Mouse (Mus musculus) hindbrain, embryonic 14.5 days (tissue): ENCODE results near the gene Acyp2. TPM values are rescaled to one million over a fixed set of nuclear protein-coding genes. Genes with fewer than 3 reads are reported as not detected.

Experiments used
- ATAC-seq: fragments of 200-750 bp; cut with Nextera tagmentation; 2 replicates; pipeline ENCODE4 v1.8.0; 2017; ENCODE audit warnings: moderate number of reproducible peaks, mild to moderate bottlenecking, moderate TSS enrichment, moderate library complexity; ENCODE audit not compliant: low FRiP score
- DNase-seq: peaks from one replicate; pipeline ENCODE4 v3.0.0-alpha.2; 2015; ENCODE audit warnings: low spot score
- H3K27ac ChIP-seq: fragments of 300-500 bp; sonication (generic); 2 replicates; pipeline ENCODE4 v1.5.1; 2014; ENCODE audit warnings: mild to moderate bottlenecking, moderate library complexity
- H3K27me3 ChIP-seq: fragments of 300-500 bp; sonication (generic); 2 replicates; pipeline ENCODE4 v1.6.1; 2014; ENCODE audit warnings: mild to moderate bottlenecking, low read length, mixed read lengths; ENCODE audit not compliant: control insufficient read depth, insufficient read depth
- H3K36me3 ChIP-seq: fragments of 300-500 bp; sonication (generic); replicated peaks from 2 replicates; pipeline ENCODE4 v1.6.1; 2014; ENCODE audit not compliant: control insufficient read depth, insufficient read depth
- H3K4me1 ChIP-seq: fragments of 300-500 bp; sonication (generic); replicated peaks from 2 replicates; pipeline ENCODE4 v1.6.1; 2014; ENCODE audit warnings: antibody characterized with exemption, low read length, mixed read lengths; ENCODE audit not compliant: control insufficient read depth, insufficient read depth
- H3K4me2 ChIP-seq: fragments of 300-500 bp; sonication (generic); replicated peaks from 2 replicates; pipeline ENCODE4 v1.6.1; 2014; ENCODE audit warnings: mild to moderate bottlenecking, moderate library complexity
- H3K4me3 ChIP-seq: fragments of 300-500 bp; sonication (generic); replicated peaks from 2 replicates; pipeline ENCODE4 v1.5.1; 2014; ENCODE audit warnings: mild to moderate bottlenecking, low read length
- H3K9ac ChIP-seq: fragments of 300-500 bp; sonication (generic); 2 replicates; pipeline ENCODE4 v1.6.1; 2014
- H3K9me3 ChIP-seq: fragments of 300-500 bp; sonication (generic); 2 replicates; pipeline ENCODE4 v1.6.1; 2016; ENCODE audit warnings: low read length; ENCODE audit not compliant: control insufficient read depth
- WGBS: fragments of 180-500 bp; shearing (Covaris S2); extraction: QIAGEN DNeasy Blood & Tissue Kit; methylation state at CpG from one replicate; pipeline ENCODE4 v1.1.7; 2014; 5-methylcytosine and 5-hydroxymethylcytosine counted together
- polyA plus RNA-seq: library from polyadenylated mRNA; unstranded; fragments of >200 nt; fragmentation: Nextera tagmentation; extraction: Ambion mirVana; gene quantifications from 2 replicates; pipeline ENCODE4 v1.2.1, GENCODE M21; 2014

Acyp2 gene
- polyA plus RNA-seq, 1 experiment from 2014 or later = 32.2 TPM

DNA sequence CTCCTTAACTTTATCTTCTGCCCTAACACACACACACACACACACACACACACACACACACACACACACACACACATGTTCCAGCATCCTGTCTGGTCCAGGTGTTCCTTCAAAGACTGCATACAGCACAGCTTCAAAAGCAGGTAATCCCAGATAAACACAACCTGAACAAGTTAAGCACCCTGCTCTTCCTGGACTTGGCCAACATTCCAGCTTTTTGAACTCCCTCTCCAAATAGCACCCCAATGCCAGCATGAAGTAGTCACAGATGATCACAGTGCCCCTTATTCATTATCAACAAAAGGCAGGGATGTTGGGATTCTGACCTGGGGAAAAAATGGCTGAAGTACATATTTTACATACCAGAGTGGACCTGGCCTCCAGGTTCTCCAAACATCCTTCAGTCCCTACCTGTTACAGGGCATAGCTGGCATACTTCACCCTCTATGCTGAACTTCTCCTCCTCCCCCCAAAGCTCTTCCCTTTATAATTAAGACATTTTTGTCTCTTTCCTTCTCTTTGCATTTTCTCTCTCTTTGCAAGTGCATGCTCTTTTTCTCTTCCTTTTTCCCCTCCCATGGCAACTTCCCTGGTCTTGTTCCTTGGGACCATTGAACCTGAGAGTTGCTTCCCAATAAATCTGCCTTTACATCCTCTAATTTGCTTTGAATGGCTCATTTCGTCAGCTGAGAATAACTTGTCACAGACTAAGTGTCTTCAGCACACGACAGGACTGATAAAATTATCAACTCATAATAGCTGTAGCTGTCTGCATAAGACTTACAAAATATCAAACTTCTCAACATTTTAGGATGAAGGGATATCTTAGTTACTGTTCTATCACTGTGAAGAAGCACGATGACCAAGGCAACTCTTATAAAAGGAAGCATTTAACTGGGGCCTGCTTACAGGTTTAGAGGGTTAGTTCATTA is 41.5 kb downstream of the Acyp2 start:
- Histone ChIP-seq H3K36me3 (no peaks in the 10 kb centered on the region), H3K27ac (no peak overlapping the region), H3K4me2 (no peak overlapping the region), H3K9ac (no peak overlapping the region), H3K27me3 (no peaks in the 10 kb centered on the region), H3K4me3 (no peak overlapping the region), H3K4me1 (no peaks in the 10 kb centered on the region), H3K9me3 (no peaks in the 10 kb centered on the region)
- WGBS = 85% methylated on average over 3 of the region's 3 CpGs
- ATAC-seq (no peak), DNase-seq (no peak)

DNA sequence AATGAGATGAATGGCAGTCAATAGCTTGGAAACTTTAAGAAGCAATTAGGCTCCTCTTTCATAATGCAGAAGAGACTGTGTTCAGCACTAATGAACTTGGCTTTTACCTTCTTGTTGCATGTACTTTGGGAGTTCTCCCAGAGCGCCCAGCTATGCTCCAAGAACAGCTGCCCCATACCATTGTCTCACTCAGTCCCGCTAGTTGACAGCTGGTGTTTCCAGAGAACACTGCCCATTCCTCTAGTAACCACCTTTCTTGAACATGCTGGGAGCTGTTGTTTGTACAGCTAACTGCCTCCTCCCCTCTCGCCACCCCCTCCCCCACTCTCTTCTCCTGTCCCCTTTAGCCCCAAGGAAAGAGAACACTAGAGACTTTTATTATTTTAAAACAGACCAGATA is 52.1 kb downstream of the Acyp2 start:
- no peaks in the 10 kb centered on the region for H3K4me1 ChIP-seq
- WGBS = 81% methylated on average over 3 of the region's 3 CpGs
- DNase-seq = no peak
- no peak overlapping the region for H3K4me2 ChIP-seq
- no peak overlapping the region for H3K9ac ChIP-seq
- no peaks in the 10 kb centered on the region for H3K9me3 ChIP-seq
- H3K4me3 ChIP-seq = no peak overlapping the region
- H3K27me3 ChIP-seq = no peaks in the 10 kb centered on the region
- no peak overlapping the region for H3K27ac ChIP-seq
- H3K36me3 ChIP-seq = no peaks in the 10 kb centered on the region
- no peak for ATAC-seq

DNA sequence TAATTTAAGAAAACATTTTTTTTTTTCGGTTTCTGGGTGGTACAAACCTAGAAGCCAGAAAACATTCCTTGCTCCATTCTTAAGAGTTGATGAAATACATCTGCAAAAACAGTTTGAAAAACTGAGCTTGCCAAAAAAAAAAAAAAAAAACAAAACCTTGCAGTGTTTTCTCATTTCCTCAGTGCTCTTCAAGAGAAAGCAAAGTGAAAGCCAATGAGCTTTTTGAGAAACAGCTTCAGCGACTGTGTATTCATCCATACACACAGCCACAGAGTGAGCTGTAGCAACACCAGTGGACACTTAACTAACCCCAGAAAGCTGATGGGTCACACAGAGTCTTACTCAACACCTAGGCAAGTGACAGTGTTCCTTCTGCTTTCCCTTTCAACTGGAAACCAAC is 69.4 kb downstream of the Acyp2 start:
- Histone ChIP-seq H3K27ac (no peak overlapping the region), H3K27me3 (no peaks in the 10 kb centered on the region), H3K4me3 (no peak overlapping the region), H3K36me3 (no peaks in the 10 kb centered on the region), H3K4me2 (no peak overlapping the region), H3K4me1 (no peaks in the 10 kb centered on the region), H3K9me3 (0 out of 2 replicates have a peak, but pooled peaks cover 9% of the 10 kb centered on the region), H3K9ac (no peak overlapping the region)
- DNase-seq (no peak), ATAC-seq (no peak)
- 94% methylated on average over 2 of the region's 2 CpGs for WGBS

DNA sequence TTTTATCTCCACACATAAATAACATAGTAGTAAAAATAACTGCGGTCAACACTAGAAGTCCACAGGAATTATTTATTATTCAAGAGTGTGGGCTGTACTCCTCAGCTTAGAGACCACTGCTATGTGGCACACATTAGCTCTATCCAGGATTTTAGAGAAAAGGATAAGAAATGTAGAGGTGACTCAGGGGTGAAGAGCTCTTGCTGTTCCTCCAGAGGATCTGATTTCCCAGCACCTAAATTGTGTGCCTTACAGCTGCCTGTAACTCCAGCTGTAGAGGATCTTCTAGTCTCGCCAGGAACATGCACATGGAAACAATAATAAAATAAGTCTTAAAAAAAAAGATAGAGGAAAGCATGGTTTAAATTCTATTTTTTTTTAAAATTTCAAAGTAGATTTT is 70.5 kb downstream of the Acyp2 start:
- H3K9ac ChIP-seq = no peak overlapping the region
- 0 out of 2 replicates have a peak, but pooled peaks cover 9% of the 10 kb centered on the region for H3K9me3 ChIP-seq
- ATAC-seq (no peak), DNase-seq (no peak)
- H3K4me3 ChIP-seq = no peak overlapping the region
- 90% methylated on average over 2 of the region's 2 CpGs for WGBS
- no peak overlapping the region for H3K4me2 ChIP-seq
- no peaks in the 10 kb centered on the region for H3K36me3 ChIP-seq
- H3K27ac ChIP-seq = no peak overlapping the region
- no peaks in the 10 kb centered on the region for H3K4me1 ChIP-seq
- no peaks in the 10 kb centered on the region for H3K27me3 ChIP-seq

DNA sequence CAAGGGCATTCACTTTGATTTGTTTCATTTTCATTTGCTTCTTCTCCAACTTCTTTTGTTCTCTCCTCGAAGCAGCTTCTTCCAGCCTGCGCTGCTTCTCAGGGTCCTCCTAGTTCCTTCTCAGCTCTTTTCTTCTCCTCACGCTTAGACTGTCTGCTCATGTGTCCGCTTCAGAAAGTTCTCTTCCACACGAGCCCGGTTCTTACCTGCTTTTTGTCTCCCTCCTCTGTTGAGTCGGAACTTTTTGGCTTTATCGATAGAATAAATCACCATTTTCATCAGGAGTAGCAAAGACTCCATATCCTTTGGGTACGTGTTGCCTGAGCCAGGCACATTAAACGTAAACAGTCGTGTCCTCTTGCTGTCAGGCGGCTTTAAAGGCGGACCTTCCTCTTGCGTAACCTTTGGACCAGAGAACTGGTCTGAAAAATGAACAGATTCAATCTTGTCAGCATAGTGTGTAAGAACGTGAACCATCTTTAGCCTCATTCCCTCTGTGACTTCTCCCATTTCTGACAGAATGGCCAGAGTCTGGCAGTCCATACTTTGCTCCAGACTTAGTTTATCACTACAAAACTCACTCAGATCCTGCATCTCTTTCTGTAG is 76.5 kb downstream of the Acyp2 start:
- Histone ChIP-seq H3K9ac (no peak overlapping the region), H3K36me3 (no peaks in the 10 kb centered on the region), H3K4me2 (no peak overlapping the region), H3K4me3 (no peak overlapping the region), H3K27ac (no peak overlapping the region), H3K4me1 (no peaks in the 10 kb centered on the region), H3K9me3 (no peaks in the 10 kb centered on the region), H3K27me3 (no peaks in the 10 kb centered on the region)
- ATAC-seq = no peak
- 91% methylated on average over 15 of the region's 15 CpGs for WGBS
- DNase-seq = no peak

DNA sequence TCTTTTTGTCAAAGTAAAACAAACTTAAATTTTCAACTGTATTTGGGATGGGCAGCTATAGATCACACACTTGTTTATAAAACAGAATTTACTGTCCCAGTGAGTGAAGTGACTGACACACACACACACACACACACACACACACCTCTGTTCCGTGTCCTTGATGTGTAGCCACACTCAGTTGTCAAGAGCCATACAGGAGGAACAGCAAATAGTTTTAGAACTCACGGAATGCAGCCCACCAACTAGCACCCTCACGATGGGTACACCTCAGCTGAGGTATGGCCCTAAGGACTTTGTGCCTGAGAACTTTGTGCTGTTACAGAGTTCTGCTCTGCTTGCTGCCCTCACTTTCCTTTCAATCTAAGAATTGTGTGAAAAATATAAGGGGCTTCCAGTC is 78.8 kb downstream of the Acyp2 start:
- Histone ChIP-seq H3K4me3 (no peak overlapping the region), H3K36me3 (no peaks in the 10 kb centered on the region), H3K4me2 (no peak overlapping the region), H3K9ac (no peak overlapping the region), H3K4me1 (no peaks in the 10 kb centered on the region), H3K9me3 (no peaks in the 10 kb centered on the region), H3K27ac (no peak overlapping the region), H3K27me3 (no peaks in the 10 kb centered on the region)
- WGBS = 94% methylated on average over 3 of the region's 3 CpGs
- DNase-seq = no peak
- no peak for ATAC-seq

DNA sequence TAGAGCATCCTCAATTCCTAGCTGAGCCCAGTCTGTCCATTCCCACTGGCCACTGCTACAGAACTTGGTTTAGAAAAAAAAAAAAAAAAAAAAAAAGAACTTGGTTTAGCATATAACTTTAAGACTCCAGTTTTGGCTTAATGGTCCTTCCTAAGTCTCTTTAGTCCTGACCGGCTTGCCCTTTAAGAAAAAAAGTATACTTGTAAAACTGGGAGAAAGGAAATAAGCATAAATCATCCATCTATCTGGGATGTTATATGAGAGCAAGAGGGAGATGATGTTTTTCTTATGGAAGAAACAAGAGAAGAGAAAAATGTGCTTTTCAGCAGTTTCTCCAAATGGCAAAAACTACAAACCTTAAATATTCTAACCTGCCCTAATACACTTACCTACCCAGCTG is 89.2 kb downstream of the Acyp2 start:
- ATAC-seq = no peak
- no peaks in the 10 kb centered on the region for H3K27me3 ChIP-seq
- H3K36me3 ChIP-seq = no peaks in the 10 kb centered on the region
- H3K4me2 ChIP-seq = no peak overlapping the region
- no peak overlapping the region for H3K27ac ChIP-seq
- no peak overlapping the region for H3K4me3 ChIP-seq
- 91% methylated on average over 1 of the region's 1 CpGs for WGBS
- DNase-seq = no peak
- no peaks in the 10 kb centered on the region for H3K9me3 ChIP-seq
- H3K9ac ChIP-seq = no peak overlapping the region
- H3K4me1 ChIP-seq = no peaks in the 10 kb centered on the region

DNA sequence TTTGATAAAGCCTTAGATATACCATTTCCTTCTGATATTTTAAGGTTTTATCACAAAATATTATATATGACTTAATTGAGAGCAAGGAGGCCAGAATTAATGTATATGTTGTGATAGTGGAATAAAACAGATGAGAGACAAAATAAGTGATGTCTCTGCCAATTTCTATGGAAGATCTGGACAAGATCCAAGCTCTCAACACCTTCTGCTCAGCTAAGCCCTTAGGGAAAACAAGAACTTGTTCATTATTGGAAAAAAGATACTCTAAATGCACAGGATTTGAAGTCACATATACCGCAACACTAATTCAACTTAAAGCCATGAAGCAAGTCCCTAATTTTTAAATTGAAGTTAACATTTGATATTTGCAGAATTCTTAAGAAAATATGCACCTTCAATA is 96.0 kb downstream of the Acyp2 start:
- no peaks in the 10 kb centered on the region for H3K4me1 ChIP-seq
- no peaks in the 10 kb centered on the region for H3K9me3 ChIP-seq
- 90% methylated on average over 1 of the region's 1 CpGs for WGBS
- ATAC-seq = no peak
- no peak overlapping the region for H3K4me3 ChIP-seq
- H3K27ac ChIP-seq = no peak overlapping the region
- DNase-seq = no peak
- H3K36me3 ChIP-seq = no peaks in the 10 kb centered on the region
- H3K9ac ChIP-seq = no peak overlapping the region
- no peaks in the 10 kb centered on the region for H3K27me3 ChIP-seq
- no peak overlapping the region for H3K4me2 ChIP-seq

DNA sequence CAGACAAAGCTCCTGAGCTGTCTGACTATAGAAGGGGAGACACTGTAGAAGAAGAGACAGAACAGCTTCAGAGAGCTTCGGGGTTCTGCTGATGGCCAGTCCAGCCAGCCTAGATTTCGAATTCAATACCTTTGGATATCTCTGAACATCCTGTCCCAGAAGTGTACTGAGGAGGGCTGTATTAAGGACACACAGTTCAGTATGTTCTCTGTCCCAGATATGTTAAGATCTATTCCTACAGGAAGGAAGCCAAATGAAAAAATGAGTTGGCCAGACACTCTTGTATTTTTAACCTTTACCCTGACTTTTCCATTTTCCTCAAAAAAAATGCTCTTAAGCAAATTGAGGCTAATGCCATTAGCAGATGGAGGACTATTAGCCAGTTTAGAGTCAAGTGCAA is 132.3 kb downstream of the Acyp2 start:
- ATAC-seq = no peak
- 83% methylated on average over 2 of the region's 2 CpGs for WGBS

More for the DNA sequence above, 132.3 kb downstream of the Acyp2 start:
- Histone ChIP-seq H3K9ac (no peak overlapping the region), H3K27me3 (no peaks in the 10 kb centered on the region), H3K4me3 (no peak overlapping the region), H3K4me2 (no peak overlapping the region), H3K9me3 (no peaks in the 10 kb centered on the region), H3K27ac (no peak overlapping the region), H3K36me3 (no peaks in the 10 kb centered on the region), H3K4me1 (no peaks in the 10 kb centered on the region)
- no peak for DNase-seq
